Mouse (Mus musculus): ENCODE measurements around the gene Cradd. TPM values are rescaled to one million over a fixed set of nuclear protein-coding genes. Genes with fewer than 3 reads are reported as not detected.

The Cradd gene
- polyA plus RNA-seq, 1 experiment from 2014 or later, result 10.1 TPM

DNA sequence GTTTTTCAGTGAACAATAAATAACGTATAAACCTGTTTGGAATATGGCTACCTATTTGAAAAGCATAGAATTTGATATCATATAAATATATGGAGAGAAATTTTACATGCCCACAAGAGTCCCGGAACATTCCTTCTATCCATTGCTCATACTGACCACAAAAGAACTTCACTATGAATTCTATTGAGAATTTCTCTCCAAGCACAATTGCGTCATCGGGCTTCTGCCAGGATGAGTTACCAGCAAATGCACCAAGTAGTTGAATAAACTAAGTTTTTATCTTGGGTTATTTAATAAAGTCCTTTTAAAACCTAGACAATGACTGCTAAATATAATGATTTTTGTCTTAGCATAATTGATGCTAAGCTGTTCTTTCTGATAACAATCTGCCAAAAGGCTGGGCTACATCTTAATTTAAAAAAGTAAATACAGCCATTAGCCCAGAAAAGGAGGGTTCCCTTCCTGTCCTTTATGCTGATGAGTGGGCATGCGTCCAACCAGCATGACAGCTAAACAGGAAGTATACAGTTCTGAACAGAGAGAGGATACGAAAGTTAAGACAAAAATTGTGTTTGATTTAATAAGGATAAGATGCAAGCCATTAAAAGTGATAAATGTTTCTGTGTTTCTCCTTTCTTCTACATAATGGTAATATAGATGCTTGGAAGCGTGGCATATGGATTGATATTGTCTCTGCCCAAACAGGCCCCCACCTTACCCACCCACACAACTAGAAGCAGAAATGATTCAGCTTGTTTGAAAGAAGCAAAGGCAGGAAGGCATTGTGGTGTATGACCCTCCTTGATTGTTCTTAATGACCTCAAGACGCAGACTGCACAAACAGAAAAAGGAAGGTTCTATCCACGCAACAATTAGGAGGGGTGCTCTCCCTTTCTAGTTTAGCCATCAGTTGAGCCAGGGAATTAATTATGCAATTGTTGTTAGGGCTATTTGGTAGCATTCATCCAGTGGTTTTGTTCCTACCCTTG is 6.7 kb upstream of the Cradd start:
- 77% methylated on average over 9 of the region's 9 CpGs for WGBS
- H3K27ac ChIP-seq, result no peak overlapping the region
- no peaks in the 10 kb centered on the region for H3K27me3 ChIP-seq (replicated peaks)
- H3K4me1 ChIP-seq, result no peaks in the 10 kb centered on the region
- no peak overlapping the region for H3K4me3 ChIP-seq
- ATAC-seq (replicated peaks), result no peak
- H3K9me3 ChIP-seq, result no peaks in the 10 kb centered on the region
- no peak overlapping the region for H3K9ac ChIP-seq
- H3K36me3 ChIP-seq (replicated peaks), result no peaks in the 10 kb centered on the region
- H3K4me2 ChIP-seq, result no peak overlapping the region

GRCm38 (mm10) chr10:95329884-95330283 is 6.0 kb upstream of the Cradd start:
- no peak for ATAC-seq (replicated peaks)
- H3K4me2 ChIP-seq, result no peak overlapping the region
- WGBS, result 97% methylated on average over 1 of the region's 1 CpGs

DNA sequence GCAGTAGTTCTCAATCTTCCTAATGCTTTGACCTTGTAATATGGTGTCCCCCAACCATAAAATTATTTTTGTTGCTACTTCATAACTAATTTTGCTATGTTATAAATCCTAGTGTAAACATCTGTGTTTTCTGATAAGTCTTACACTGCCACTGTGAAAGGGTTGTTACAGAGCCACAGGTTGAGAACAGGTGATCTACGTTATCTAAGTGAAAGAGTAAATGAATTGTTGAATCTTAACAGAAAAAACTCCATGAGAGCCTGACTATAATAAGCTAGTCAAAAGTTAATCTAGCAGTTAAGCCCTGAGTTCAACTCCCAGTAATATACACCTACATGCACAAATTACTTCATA is 322 bp upstream of the Cradd start:
- Histone ChIP-seq H3K27me3 (replicated peaks) (no peaks in the 10 kb centered on the region), H3K9me3 (no peaks in the 10 kb centered on the region), H3K4me3 (no peak overlapping the region), H3K4me1 (peaks cover 14% of the 10 kb centered on the region), H3K36me3 (replicated peaks) (no peaks in the 10 kb centered on the region), H3K27ac (no peak overlapping the region), H3K4me2 (no peak overlapping the region), H3K9ac (no peak overlapping the region)
- peak; percentile 38 for ATAC-seq (replicated peaks)
- 46% methylated on average over 1 of the region's 1 CpGs for WGBS

More at GRCm38 (mm10) chr10:95329884-95330283, 6.0 kb upstream of the Cradd start:
- Histone ChIP-seq H3K4me3 (no peak overlapping the region), H3K27me3 (replicated peaks) (no peaks in the 10 kb centered on the region), H3K9me3 (no peaks in the 10 kb centered on the region), H3K36me3 (replicated peaks) (no peaks in the 10 kb centered on the region), H3K9ac (no peak overlapping the region), H3K27ac (no peak overlapping the region), H3K4me1 (no peaks in the 10 kb centered on the region)

DNA sequence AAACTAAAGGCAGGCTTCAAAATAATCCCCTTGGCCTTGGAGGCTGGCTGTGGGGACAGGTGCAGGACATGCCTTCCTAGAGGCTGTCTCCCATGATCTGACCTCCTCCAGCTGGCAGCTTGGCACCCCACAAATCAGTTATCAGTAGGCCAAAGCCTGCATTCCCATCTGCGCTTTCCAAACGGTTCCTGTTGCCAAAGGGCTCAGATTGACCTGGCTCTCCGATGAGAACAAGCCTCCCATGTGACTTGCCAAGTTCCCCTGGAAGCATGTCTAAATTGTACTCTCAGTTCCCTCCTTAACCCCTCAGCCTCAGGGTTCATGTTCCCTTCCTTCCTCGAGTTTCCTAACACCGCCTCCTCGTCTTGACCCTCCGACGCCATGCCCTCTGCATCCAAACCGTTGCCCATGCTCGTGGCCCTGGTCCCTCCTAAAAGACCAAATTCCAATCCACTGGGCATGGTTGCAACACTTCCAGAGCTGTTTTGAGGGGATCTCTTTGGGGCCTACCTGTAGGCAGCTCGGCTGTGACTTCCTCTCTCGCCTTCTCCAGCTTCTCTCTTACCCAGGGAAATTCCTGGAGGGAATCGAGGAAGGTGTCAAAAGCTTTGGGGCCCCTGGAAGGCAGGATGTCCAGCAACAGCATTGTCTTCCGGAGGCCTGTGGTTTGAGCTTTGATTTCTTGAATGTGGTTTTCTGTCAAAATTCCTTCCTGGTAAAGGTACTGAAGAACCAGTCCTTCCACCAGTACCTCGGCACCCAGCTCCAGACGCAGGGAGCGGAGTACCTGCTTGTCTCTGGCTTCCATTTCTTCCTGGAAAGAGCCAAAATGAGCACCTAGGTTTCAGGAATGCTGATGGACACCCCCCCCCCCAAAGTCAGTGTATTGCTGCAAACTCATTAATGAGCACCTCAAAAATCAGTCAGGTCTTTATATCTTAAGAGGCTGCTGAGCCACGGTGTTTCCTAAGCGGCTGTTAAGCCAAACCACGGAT is 1.6 kb downstream of the Cradd start:
- Histone ChIP-seq H3K27me3 (replicated peaks) (no peaks in the 10 kb centered on the region), H3K36me3 (replicated peaks) (no peaks in the 10 kb centered on the region), H3K4me2 (peak overlapping the region; percentile 78), H3K27ac (peak overlapping the region; percentile 95), H3K4me3 (peak overlapping the region; percentile 54), H3K4me1 (peaks cover 14% of the 10 kb centered on the region), H3K9ac (peak overlapping the region; percentile 60; the same call in 1 of the 2 replicates), H3K9me3 (no peaks in the 10 kb centered on the region)
- WGBS, result 64% methylated on average over 20 of the region's 20 CpGs
- no peak for ATAC-seq (replicated peaks)

GRCm38 (mm10) chr10:95319001-95319400 is 4.9 kb downstream of the Cradd start:
- Histone ChIP-seq H3K27me3 (replicated peaks) (no peaks in the 10 kb centered on the region), H3K36me3 (replicated peaks) (no peaks in the 10 kb centered on the region), H3K4me1 (peaks cover 14% of the 10 kb centered on the region), H3K27ac (no peak overlapping the region), H3K4me2 (no peak overlapping the region), H3K4me3 (no peak overlapping the region), H3K9me3 (no peaks in the 10 kb centered on the region), H3K9ac (no peak overlapping the region)
- WGBS, result 89% methylated on average over 13 of the region's 13 CpGs
- ATAC-seq (replicated peaks), result no peak

DNA sequence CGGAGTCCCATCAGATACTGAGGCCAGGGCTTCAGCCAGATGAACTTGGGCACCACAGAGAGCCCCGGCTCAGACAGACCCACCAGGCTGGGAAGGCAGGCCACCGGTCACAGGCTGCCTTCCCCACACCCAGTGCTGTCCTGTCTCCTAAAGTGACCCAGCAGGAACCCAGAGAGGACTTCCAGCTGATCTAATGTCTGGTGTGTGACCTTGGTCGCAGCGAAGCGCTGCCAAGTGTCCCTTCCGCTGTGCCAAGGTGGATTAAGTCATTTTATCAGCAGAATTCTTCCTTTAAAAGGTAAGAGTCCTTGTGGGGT is 5.6 kb downstream of the Cradd start:
- 95% methylated on average over 7 of the region's 7 CpGs for WGBS

DNA sequence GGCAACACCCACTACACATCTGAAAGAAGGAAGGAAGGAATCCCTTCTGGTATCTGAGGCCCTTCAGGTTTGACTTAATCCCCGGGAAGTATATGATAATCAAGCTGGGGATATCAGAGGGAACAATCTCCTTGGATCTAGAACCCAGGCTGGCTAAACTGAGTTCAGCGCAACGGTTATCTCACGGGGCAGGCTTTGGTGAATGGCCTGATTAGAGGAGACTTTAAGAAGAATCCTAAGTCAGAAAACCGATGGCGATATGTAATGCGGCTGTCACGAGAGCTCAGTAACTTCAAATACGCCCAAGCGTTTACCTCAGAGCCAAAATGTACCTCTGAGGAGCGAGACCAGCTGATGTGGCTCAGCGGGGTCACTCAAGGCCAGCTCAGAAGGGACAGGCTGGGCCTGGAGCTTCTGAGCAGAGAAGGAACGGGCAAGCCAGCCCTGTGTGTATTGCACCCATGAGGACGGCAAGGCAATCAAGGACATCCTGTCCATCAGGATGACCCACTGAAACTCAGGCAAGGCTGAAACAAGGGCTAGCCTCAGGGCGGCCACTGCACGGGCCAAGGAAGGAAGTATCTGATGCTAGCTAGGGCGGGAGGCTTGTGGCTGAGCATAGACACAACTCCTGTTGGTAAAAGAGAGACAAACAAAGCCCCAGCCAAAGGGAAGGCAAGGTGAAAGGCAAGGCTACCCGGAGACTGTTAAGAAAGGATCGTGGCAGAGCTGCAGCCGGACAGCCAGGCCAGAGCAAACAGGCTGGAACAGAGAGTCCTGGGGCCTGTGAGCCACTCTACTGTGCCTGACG is 6.1 kb downstream of the Cradd start:
- Histone ChIP-seq H3K27me3 (replicated peaks) (no peaks in the 10 kb centered on the region), H3K4me3 (no peak overlapping the region), H3K36me3 (replicated peaks) (no peaks in the 10 kb centered on the region), H3K9me3 (no peaks in the 10 kb centered on the region), H3K4me2 (no peak overlapping the region), H3K27ac (no peak overlapping the region), H3K9ac (no peak overlapping the region), H3K4me1 (peaks cover 11% of the 10 kb centered on the region)
- 89% methylated on average over 21 of the region's 21 CpGs for WGBS
- no peak for ATAC-seq (replicated peaks)

More for the DNA sequence above, 5.6 kb downstream of the Cradd start:
- Histone ChIP-seq H3K9me3 (no peaks in the 10 kb centered on the region), H3K9ac (no peak overlapping the region), H3K27me3 (replicated peaks) (no peaks in the 10 kb centered on the region), H3K4me2 (no peak overlapping the region), H3K4me1 (peaks cover 14% of the 10 kb centered on the region), H3K27ac (no peak overlapping the region), H3K36me3 (replicated peaks) (no peaks in the 10 kb centered on the region), H3K4me3 (no peak overlapping the region)
- ATAC-seq (replicated peaks), result no peak

GRCm38 (mm10) chr10:95317091-95317490 is 6.8 kb downstream of the Cradd start:
- H3K9ac ChIP-seq, result no peak overlapping the region
- H3K36me3 ChIP-seq (replicated peaks), result no peaks in the 10 kb centered on the region
- peaks cover 4% of the 10 kb centered on the region for H3K4me1 ChIP-seq
- H3K4me2 ChIP-seq, result no peak overlapping the region
- H3K4me3 ChIP-seq, result no peak overlapping the region
- ATAC-seq (replicated peaks), result no peak
- no peaks in the 10 kb centered on the region for H3K9me3 ChIP-seq
- H3K27ac ChIP-seq, result no peak overlapping the region
- 88% methylated on average over 14 of the region's 14 CpGs for WGBS
- H3K27me3 ChIP-seq (replicated peaks), result no peaks in the 10 kb centered on the region

GRCm38 (mm10) chr10:95316675-95317074 is 7.3 kb downstream of the Cradd start:
- H3K4me3 ChIP-seq, result no peak overlapping the region
- H3K36me3 ChIP-seq (replicated peaks), result no peaks in the 10 kb centered on the region
- peaks cover under 1% of the 10 kb centered on the region; the same call in 1 of the 2 replicates for H3K4me1 ChIP-seq
- no peak overlapping the region for H3K9ac ChIP-seq
- no peaks in the 10 kb centered on the region for H3K27me3 ChIP-seq (replicated peaks)
- no peak for ATAC-seq (replicated peaks)
- WGBS, result 82% methylated on average over 9 of the region's 9 CpGs
- H3K9me3 ChIP-seq, result no peaks in the 10 kb centered on the region
- H3K27ac ChIP-seq, result no peak overlapping the region
- H3K4me2 ChIP-seq, result no peak overlapping the region

GRCm38 (mm10) chr10:95315801-95316474 is 8.0 kb downstream of the Cradd start:
- Histone ChIP-seq H3K27me3 (replicated peaks) (no peaks in the 10 kb centered on the region), H3K4me3 (no peak overlapping the region), H3K27ac (no peak overlapping the region), H3K36me3 (replicated peaks) (no peaks in the 10 kb centered on the region), H3K9me3 (no peaks in the 10 kb centered on the region), H3K9ac (no peak overlapping the region), H3K4me2 (no peak overlapping the region), H3K4me1 (peaks cover 8% of the 10 kb centered on the region)
- ATAC-seq (replicated peaks), result no peak
- WGBS, result 61% methylated on average over 19 of the region's 19 CpGs

DNA sequence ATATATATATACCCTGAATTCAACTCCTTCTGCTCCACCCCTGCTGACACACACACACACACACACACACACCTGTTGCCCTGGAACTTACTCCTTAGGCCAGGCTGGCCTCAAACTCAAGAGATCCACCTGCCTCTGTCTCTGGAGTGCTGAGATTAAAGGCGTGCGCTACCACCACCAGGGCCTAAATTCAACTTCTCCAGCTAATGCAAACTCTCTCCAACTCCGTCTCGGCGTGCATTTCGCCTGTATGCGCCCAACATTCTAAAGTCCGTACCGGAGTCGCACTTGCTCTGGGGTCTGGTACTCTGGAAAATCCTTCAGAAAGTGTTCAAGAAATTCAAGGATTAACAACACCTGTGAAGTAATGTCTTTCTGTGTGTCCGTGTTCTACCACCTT is 8.6 kb downstream of the Cradd start:
- H3K4me1 ChIP-seq, result peaks cover 11% of the 10 kb centered on the region
- no peak for ATAC-seq (replicated peaks)
- H3K4me3 ChIP-seq, result no peak overlapping the region
- no peak overlapping the region for H3K9ac ChIP-seq
- H3K27ac ChIP-seq, result no peak overlapping the region
- no peaks in the 10 kb centered on the region for H3K27me3 ChIP-seq (replicated peaks)
- H3K36me3 ChIP-seq (replicated peaks), result no peaks in the 10 kb centered on the region
- 95% methylated on average over 11 of the region's 11 CpGs for WGBS
- H3K9me3 ChIP-seq, result no peaks in the 10 kb centered on the region
- no peak overlapping the region for H3K4me2 ChIP-seq
